Mouse (Mus musculus) liver, embryonic 18 days (tissue): ENCODE results near the gene Gm10999. TPM values are rescaled to one million over a fixed set of nuclear protein-coding genes. Genes with fewer than 3 reads are reported as not detected.

Experiments used
- polyA plus RNA-seq: library from polyadenylated mRNA; depleted of rRNA; stranded (reverse); fragments of >200 nt; gene quantifications from 2 replicates; pipeline ENCODE4 v1.2.3, GENCODE M21; 2012; rRNA removed

The Gm10999 gene
- polyA plus RNA-seq: not detected in 2 replicates

GRCm38 (mm10) chr8:129131561-129131960, at the start of gene Gm10999:
TSS of gene Gm10999 (minus strand) at chr8:129131661.

Other genes starting within 250 kb of the Gm10999 start
- gene Ccdc7a, start 66.1 kb downstream of the Gm10999 start, polyA plus RNA-seq: not detected in 2 replicates
- gene Ccdc7b, start 64.5 kb downstream of the Gm10999 start, polyA plus RNA-seq: not detected in 2 replicates
- 3.7 and 4.9 TPM in 2 replicates for gene 2610044O15Rik8, start 102.7 kb upstream of the Gm10999 start, polyA plus RNA-seq